Mouse (Mus musculus) liver, embryonic 15.5 days (tissue): Measurements from ENCODE around the gene Pnma3. TPM values are rescaled to one million over a fixed set of nuclear protein-coding genes. Genes with fewer than 3 reads are reported as not detected.
A peak's percentile ranks its signal among the peaks of the same experiment; 100 is the strongest.
"Not testable (repeated sequence)": the region's sequence is repeated elsewhere in the genome, so short reads cannot be mapped to it uniquely, and the experiment has no call there.

Experiments
- ATAC-seq: fragments of 200-750 bp; cut with Nextera tagmentation; 2 replicates; pipeline ENCODE4 v1.8.0; 2017; ENCODE audit warnings: moderate number of reproducible peaks, mild to moderate bottlenecking, moderate library complexity; ENCODE audit not compliant: insufficient read depth
- H3K27ac ChIP-seq: fragments of 300-500 bp; sonication (generic); replicated peaks from 2 replicates; pipeline ENCODE4 v1.5.1; 2015; ENCODE audit warnings: mild to moderate bottlenecking, inconsistent platforms
- H3K27me3 ChIP-seq: fragments of 300-500 bp; sonication (generic); 2 replicates; pipeline ENCODE4 v1.6.1; 2015; ENCODE audit warnings: mild to moderate bottlenecking, inconsistent platforms
- H3K36me3 ChIP-seq: fragments of 300-500 bp; sonication (generic); replicated peaks from 2 replicates; pipeline ENCODE4 v1.6.1; 2015; ENCODE audit warnings: moderate library complexity, mild to moderate bottlenecking, inconsistent platforms
- H3K4me1 ChIP-seq: fragments of 300-500 bp; sonication (generic); replicated peaks from 2 replicates; pipeline ENCODE4 v1.6.1; 2015; ENCODE audit warnings: inconsistent platforms
- H3K4me2 ChIP-seq: fragments of 300-500 bp; sonication (generic); 2 replicates; pipeline ENCODE4 v1.6.1; 2015; ENCODE audit warnings: moderate library complexity, mild to moderate bottlenecking, inconsistent platforms
- H3K4me3 ChIP-seq: fragments of 300-500 bp; sonication (generic); replicated peaks from 2 replicates; pipeline ENCODE4 v1.5.1; 2015; ENCODE audit warnings: mild to moderate bottlenecking, inconsistent platforms
- H3K9ac ChIP-seq: fragments of 300-500 bp; sonication (generic); 2 replicates; pipeline ENCODE4 v1.6.1; 2015; ENCODE audit warnings: moderate library complexity, mild to moderate bottlenecking, inconsistent platforms
- H3K9me3 ChIP-seq: fragments of 300-500 bp; sonication (generic); replicated peaks from 2 replicates; pipeline ENCODE4 v1.6.1; 2016; ENCODE audit warnings: inconsistent platforms
- WGBS: fragments of 180-500 bp; shearing (Covaris S2); methylation state at CpG from one replicate; pipeline ENCODE4 v1.1.7; 2015; ENCODE audit warnings: mixed read lengths; ENCODE audit not compliant: insufficient replicate concordance; 5-methylcytosine and 5-hydroxymethylcytosine counted together
- polyA plus RNA-seq: library from polyadenylated mRNA; unstranded; fragments of >200 nt; fragmentation: Nextera tagmentation; extraction: Ambion mirVana; gene quantifications from 2 replicates; pipeline ENCODE4 v1.2.1, GENCODE M21; 2015

Pnma3 gene
- polyA plus RNA-seq, result not detected in 2 replicates

GRCm38 (mm10) chrX:73064415-73064793, at the start of gene Pnma3:
Gene Pnma3, plus strand, starts transcription at chrX:73064787.
- Histone ChIP-seq H3K9ac (no peak within 1 kb of the TSS), H3K27ac (no peak within 1 kb of the TSS), H3K4me3 (no peak within 1 kb of the TSS), H3K4me1 (no peaks in the 10 kb centered on the region), H3K36me3 (no peaks in the 10 kb centered on the region), H3K4me2 (no peak within 1 kb of the TSS), H3K9me3 (no peaks in the 10 kb centered on the region), H3K27me3 (peaks cover 9% of the 10 kb centered on the region; the same call in 1 of the 2 replicates)
- no peak for ATAC-seq
- WGBS, result 22% methylated on average over 7 of the region's 7 CpGs

GRCm38 (mm10) chrX:73037003-73037402, 27.6 kb upstream of the Pnma3 start, which contains the start of gene Pnma5:
Gene Pnma5, minus strand, starts transcription at chrX:73037103.
- 49% methylated on average over 1 of the region's 1 CpGs for WGBS

GRCm38 (mm10) chrX:73038831-73039230, 25.8 kb upstream of the Pnma3 start:
- no peaks in the 10 kb centered on the region for H3K36me3 ChIP-seq
- H3K4me1 ChIP-seq, result no peaks in the 10 kb centered on the region
- H3K27ac ChIP-seq, result no peak overlapping the region
- no peak overlapping the region for H3K9ac ChIP-seq
- no peak for ATAC-seq
- peaks cover 7% of the 10 kb centered on the region; the same call in 1 of the 2 replicates for H3K27me3 ChIP-seq
- no peak overlapping the region for H3K4me3 ChIP-seq
- H3K4me2 ChIP-seq, result no peak overlapping the region
- H3K9me3 ChIP-seq, result no peaks in the 10 kb centered on the region
- WGBS, result 58% methylated on average over 8 of the region's 8 CpGs

More at GRCm38 (mm10) chrX:73037003-73037402, 27.6 kb upstream of the Pnma3 start, which contains the start of gene Pnma5:
- Histone ChIP-seq H3K9ac (no peak within 1 kb of the TSS), H3K4me3 (no peak within 1 kb of the TSS), H3K4me2 (no peak within 1 kb of the TSS), H3K27me3 (peaks cover 7% of the 10 kb centered on the region; the same call in 1 of the 2 replicates), H3K9me3 (no peaks in the 10 kb centered on the region), H3K27ac (no peak within 1 kb of the TSS), H3K4me1 (no peaks in the 10 kb centered on the region), H3K36me3 (no peaks in the 10 kb centered on the region)
- no peak for ATAC-seq

- peaks cover 7% of the 10 kb centered on the region; the same call in 1 of the 2 replicates for H3K27me3 ChIP-seq
Observed at GRCm38 (mm10) chrX:73039666-73040065, 24.9 kb upstream of the Pnma3 start.

GRCm38 (mm10) chrX:73053860-73054563, 10.6 kb upstream of the Pnma3 start:
- Histone ChIP-seq H3K4me2 (peak overlapping the region; percentile 25), H3K4me1 (no peaks in the 10 kb centered on the region), H3K27ac (no peak overlapping the region), H3K36me3 (no peaks in the 10 kb centered on the region), H3K27me3 (no peaks in the 10 kb centered on the region), H3K9me3 (no peaks in the 10 kb centered on the region), H3K4me3 (no peak overlapping the region), H3K9ac (no peak overlapping the region)
- WGBS, result 13% methylated on average over 14 of the region's 14 CpGs
- peak; percentile 67 for ATAC-seq

More at GRCm38 (mm10) chrX:73039666-73040065, 24.9 kb upstream of the Pnma3 start:
- Histone ChIP-seq H3K36me3 (no peaks in the 10 kb centered on the region), H3K9ac (no peak overlapping the region), H3K27ac (no peak overlapping the region), H3K4me1 (no peaks in the 10 kb centered on the region), H3K9me3 (no peaks in the 10 kb centered on the region), H3K4me2 (no peak overlapping the region), H3K4me3 (no peak overlapping the region)
- ATAC-seq, result no peak
- 60% methylated on average over 12 of the region's 12 CpGs for WGBS

GRCm38 (mm10) chrX:73061528-73061927, 3.1 kb upstream of the Pnma3 start:
- Histone ChIP-seq H3K27ac (no peak overlapping the region), H3K4me3 (no peak overlapping the region), H3K9me3 (no peaks in the 10 kb centered on the region), H3K36me3 (no peaks in the 10 kb centered on the region), H3K27me3 (peaks cover 9% of the 10 kb centered on the region; the same call in 1 of the 2 replicates), H3K4me2 (no peak overlapping the region), H3K9ac (no peak overlapping the region), H3K4me1 (no peaks in the 10 kb centered on the region)
- no peak for ATAC-seq
- 31% methylated on average over 1 of the region's 1 CpGs for WGBS

GRCm38 (mm10) chrX:73062323-73062722, 2.3 kb upstream of the Pnma3 start:
- Histone ChIP-seq H3K27ac (no peak overlapping the region), H3K9ac (no peak overlapping the region), H3K4me1 (no peaks in the 10 kb centered on the region), H3K36me3 (no peaks in the 10 kb centered on the region), H3K27me3 (peaks cover 9% of the 10 kb centered on the region; the same call in 1 of the 2 replicates), H3K9me3 (no peaks in the 10 kb centered on the region), H3K4me2 (no peak overlapping the region), H3K4me3 (no peak overlapping the region)
- no peak for ATAC-seq
- WGBS, result 30% methylated on average over 5 of the region's 5 CpGs

GRCm38 (mm10) chrX:73063512-73064414, 824 bp upstream of the Pnma3 start:
- no peak for ATAC-seq
- H3K4me2 ChIP-seq, result no peak overlapping the region
- WGBS, result 34% methylated on average over 24 of the region's 24 CpGs

GRCm38 (mm10) chrX:73066765-73067312, 2.3 kb downstream of the Pnma3 start:
- H3K27me3 ChIP-seq, H3K9ac ChIP-seq, H3K4me2 ChIP-seq, H3K27ac ChIP-seq, H3K4me3 ChIP-seq, H3K4me1 ChIP-seq, H3K9me3 ChIP-seq, H3K36me3 ChIP-seq, ATAC-seq: not testable (repeated sequence)
- WGBS, result 29% methylated on average over 1 of the region's 5 CpGs

More at GRCm38 (mm10) chrX:73063512-73064414, 824 bp upstream of the Pnma3 start:
- Histone ChIP-seq H3K36me3 (no peaks in the 10 kb centered on the region), H3K4me3 (no peak overlapping the region), H3K9me3 (no peaks in the 10 kb centered on the region), H3K4me1 (no peaks in the 10 kb centered on the region), H3K9ac (no peak overlapping the region), H3K27me3 (peaks cover 9% of the 10 kb centered on the region; the same call in 1 of the 2 replicates), H3K27ac (no peak overlapping the region)

- 48% methylated on average over 19 of the region's 19 CpGs for WGBS
- not testable (repeated sequence) for H3K36me3 ChIP-seq, ATAC-seq
Observed at GRCm38 (mm10) chrX:73082267-73083055, 17.9 kb downstream of the Pnma3 start, which contains the start of gene Xlr4a. Gene Xlr4a, minus strand, starts transcription at chrX:73082478.

More at GRCm38 (mm10) chrX:73082267-73083055, 17.9 kb downstream of the Pnma3 start, which contains the start of gene Xlr4a:
- not testable (repeated sequence) for H3K27ac ChIP-seq, H3K4me2 ChIP-seq, H3K9ac ChIP-seq, H3K4me3 ChIP-seq, H3K4me1 ChIP-seq, H3K9me3 ChIP-seq, H3K27me3 ChIP-seq
